Mouse (Mus musculus): ENCODE measurements at regions not wholly inside any gene's neighbourhood (a gene's known extent, or its start where the extent isn't known, plus 50 kb on each side); places are given as distances from the start of the nearest gene placed in this dataset.

DNA sequence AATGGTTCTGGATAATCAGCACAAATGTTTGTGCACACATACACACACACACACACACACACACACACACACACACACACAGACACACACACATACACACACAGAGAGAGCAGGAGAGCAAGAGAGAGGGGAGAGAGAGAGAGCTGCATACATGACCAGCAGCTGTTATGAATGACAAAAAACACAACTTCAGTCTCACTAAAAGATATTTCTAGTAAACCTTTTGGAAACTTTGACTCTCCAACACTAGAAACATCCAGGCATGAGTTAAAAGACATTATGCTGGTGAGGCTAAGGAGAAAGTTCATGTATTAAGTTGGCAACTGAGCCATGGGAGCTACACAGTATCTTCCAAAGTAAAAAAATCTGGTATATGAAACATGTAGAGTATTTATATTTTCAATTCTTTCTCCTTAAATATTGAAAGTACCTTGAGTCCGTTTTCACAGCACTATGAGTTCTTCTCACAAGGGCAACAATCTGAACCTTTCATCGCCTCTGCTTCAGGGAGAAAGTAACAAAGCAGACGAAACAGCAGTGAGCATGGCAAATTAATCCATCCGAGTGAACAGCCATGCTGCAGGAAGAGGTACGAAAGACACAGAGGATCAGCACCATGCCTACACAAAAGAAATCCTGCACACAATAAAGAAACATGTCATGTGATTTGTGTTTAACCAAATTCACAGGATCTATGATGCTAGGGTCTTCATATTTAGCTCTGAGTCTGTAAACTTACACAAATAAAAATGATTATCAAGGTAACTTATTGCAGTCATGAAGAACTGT lies 309.0 kb upstream of the N6amt1 start:
- TF ChIP-seq EP300 (IDR thresholded peaks at IDR 0.05; ENCODE audit: low read depth) (no peak), CTCF (IDR thresholded peaks at IDR 0.05; ENCODE audit: low read depth) (no peak)

Measured in liver, embryonic 14.5 days (tissue).